Mouse (Mus musculus) kidney, adult 2 months (tissue): ENCODE data around the gene Mybl2. TPM values are rescaled to one million over a fixed set of nuclear protein-coding genes. Genes with fewer than 3 reads are reported as not detected.

Source experiments
- DNase-seq: peaks from one replicate; pipeline ENCODE4 v3.0.0; 2021
- H3K27ac ChIP-seq: fragments of 200-500 bp; 2 replicates; pipeline ENCODE4 v1.5.1; 2012; ENCODE audit warnings: low read depth, low read length, control low read depth, inconsistent platforms; ENCODE audit not compliant: insufficient read depth
- H3K27me3 ChIP-seq: fragments of 200-500 bp; replicated peaks from 2 replicates; pipeline ENCODE4 v1.6.1; 2012; ENCODE audit warnings: mild to moderate bottlenecking, moderate library complexity, low read length, inconsistent platforms; ENCODE audit not compliant: control insufficient read depth, insufficient read depth
- H3K36me3 ChIP-seq: fragments of 200-500 bp; 2 replicates; pipeline ENCODE4 v1.6.1; 2012; ENCODE audit warnings: mild to moderate bottlenecking, moderate library complexity, low read length, inconsistent platforms; ENCODE audit not compliant: control insufficient read depth, insufficient read depth
- H3K4me1 ChIP-seq: fragments of 200-500 bp; 2 replicates; pipeline ENCODE4 v1.6.1; 2011; ENCODE audit warnings: low read length; ENCODE audit not compliant: control insufficient read depth, insufficient read depth
- H3K4me3 ChIP-seq: fragments of 200-500 bp; 2 replicates; pipeline ENCODE4 v1.5.1; 2011; ENCODE audit warnings: mild to moderate bottlenecking, low read depth, low read length, control low read depth; ENCODE audit not compliant: insufficient read depth
- CTCF ChIP-seq: fragments of 200-500 bp; conservative IDR thresholded peaks from 2 replicates; pipeline ENCODE4 v1.5.1; 2011; ENCODE audit warnings: low read depth, mild to moderate bottlenecking, control low read depth, low read length, moderate library complexity, mixed read lengths; ENCODE audit not compliant: insufficient read depth, insufficient read length
- POLR2A ChIP-seq: fragments of 200-500 bp; IDR thresholded peaks from one replicate; pipeline ENCODE4 v1.6.1; 2011; ENCODE audit warnings: low read depth, low read length, control low read depth
- WGBS: fragments of 180-500 bp; shearing (Covaris S2); methylation state at CpG from one replicate; pipeline ENCODE4 v1.1.7; 2018; 5-methylcytosine and 5-hydroxymethylcytosine counted together
- polyA plus RNA-seq: library from polyadenylated mRNA; depleted of rRNA; stranded (reverse); fragments of >200 nt; gene quantifications from 2 replicates; pipeline ENCODE4 v1.2.3, GENCODE M21; 2012

Mybl2 gene
- polyA plus RNA-seq, 1 experiment = 1.4 TPM

DNA sequence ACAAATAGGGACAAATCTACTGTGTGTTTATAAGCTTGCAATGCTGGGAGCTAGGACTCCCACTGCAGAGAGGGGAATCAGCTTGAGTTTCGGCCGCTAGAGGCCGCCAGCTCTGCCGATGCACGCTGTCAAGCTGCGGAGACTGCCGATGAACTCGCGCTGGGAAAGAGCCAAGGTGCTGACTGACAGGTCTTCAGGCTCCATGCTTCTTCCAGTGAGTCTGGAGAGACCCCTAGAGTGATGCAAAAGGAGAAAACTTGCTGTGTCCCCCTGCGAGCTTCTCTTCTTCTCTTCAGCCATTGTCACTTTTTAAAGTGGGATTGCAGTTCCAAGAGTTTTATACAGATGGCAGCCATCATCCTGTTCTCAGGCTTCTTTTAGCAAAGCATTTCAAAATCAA lies 6.4 kb upstream of the Mybl2 start:
- Histone ChIP-seq H3K4me1 (no peaks in the 10 kb centered on the region), H3K36me3 (peaks cover 1% of the 10 kb centered on the region; the same call in 1 of the 2 replicates), H3K4me3 (no peak overlapping the region), H3K27ac (no peak overlapping the region), H3K27me3 (no peaks in the 10 kb centered on the region)
- TF ChIP-seq CTCF (peak; percentile 88), POLR2A (no peak)
- peak; percentile 77 for DNase-seq
- WGBS = 5% methylated on average over 10 of the region's 10 CpGs

DNA sequence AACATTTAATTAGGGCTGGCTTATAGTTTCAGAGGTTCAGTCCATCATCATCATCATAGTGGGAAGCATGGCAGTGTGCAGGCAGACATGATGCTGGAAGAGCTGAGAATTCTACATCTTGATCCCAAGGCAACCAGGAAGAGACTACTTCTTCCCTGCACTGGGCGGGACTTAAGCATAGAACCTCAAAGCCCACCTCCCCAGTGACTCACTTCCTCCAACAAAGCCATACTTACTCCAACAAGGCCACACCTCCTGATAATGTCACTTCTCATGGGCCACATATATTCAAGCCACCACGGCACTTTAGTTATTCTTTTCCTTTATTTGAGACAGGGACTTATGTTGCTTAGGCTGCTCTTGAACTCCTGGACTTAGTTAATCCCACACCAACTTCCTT lies 5.4 kb upstream of the Mybl2 start:
- H3K4me1 ChIP-seq = peaks cover 2% of the 10 kb centered on the region; the same call in 1 of the 2 replicates
- DNase-seq = no peak
- H3K36me3 ChIP-seq = peaks cover 1% of the 10 kb centered on the region; the same call in 1 of the 2 replicates
- WGBS = 95% methylated on average over 2 of the region's 2 CpGs
- TF ChIP-seq POLR2A (no peak), CTCF (no peak)
- no peaks in the 10 kb centered on the region for H3K27me3 ChIP-seq
- H3K27ac ChIP-seq = no peak overlapping the region
- no peak overlapping the region for H3K4me3 ChIP-seq

DNA sequence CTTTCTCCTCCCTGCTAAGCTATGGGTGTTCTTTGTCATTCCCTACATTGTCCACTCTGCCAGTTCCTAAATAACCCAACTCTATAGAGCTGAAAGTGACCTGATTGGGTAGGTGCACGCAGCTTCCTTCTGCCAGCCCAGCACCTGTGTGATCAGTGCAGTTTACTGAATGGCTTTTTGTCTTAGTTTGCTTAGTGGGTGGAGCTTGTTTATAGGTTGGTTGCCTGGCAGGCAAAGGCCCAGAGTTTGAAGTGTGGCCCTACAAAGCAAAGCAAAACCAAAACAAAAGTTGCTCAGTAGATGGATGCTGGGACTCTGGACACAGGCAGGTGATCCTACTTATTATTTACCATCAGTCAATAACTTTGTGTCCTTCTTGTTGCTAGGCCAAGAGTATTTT lies 2.8 kb upstream of the Mybl2 start:
- 82% methylated on average over 1 of the region's 1 CpGs for WGBS

DNA sequence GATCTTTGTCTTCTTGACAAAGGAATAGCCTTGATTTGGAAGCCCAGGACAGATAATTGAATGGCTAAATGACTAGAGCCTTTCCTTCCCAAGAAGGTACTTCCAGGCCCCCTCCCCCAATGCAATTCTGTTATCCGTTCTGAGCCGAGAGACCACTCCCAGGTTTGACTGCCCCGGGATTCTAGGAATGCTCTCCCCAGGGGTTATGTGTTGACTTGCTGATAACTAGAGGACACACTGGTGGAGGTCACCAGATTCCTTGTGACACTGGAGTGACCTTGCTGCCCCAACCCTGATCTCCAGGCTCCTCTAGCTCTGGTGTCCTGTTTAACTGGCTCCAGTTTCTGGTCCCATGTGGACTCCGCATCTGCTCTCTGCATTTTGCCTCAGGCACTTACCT lies 2.4 kb upstream of the Mybl2 start:
- 69% methylated on average over 4 of the region's 4 CpGs for WGBS
- no peak overlapping the region for H3K27ac ChIP-seq
- H3K4me3 ChIP-seq = no peak overlapping the region
- peaks cover 3% of the 10 kb centered on the region; the same call in 1 of the 2 replicates for H3K4me1 ChIP-seq
- TF ChIP-seq POLR2A = no peak
- TF ChIP-seq CTCF = no peak
- no peaks in the 10 kb centered on the region for H3K36me3 ChIP-seq
- H3K27me3 ChIP-seq = 0 out of 2 replicates have a peak, but pooled peaks cover 1% of the 10 kb centered on the region
- no peak for DNase-seq

More for the DNA sequence above, 2.8 kb upstream of the Mybl2 start:
- no peak overlapping the region for H3K4me3 ChIP-seq
- no peak overlapping the region for H3K27ac ChIP-seq
- TF ChIP-seq POLR2A (no peak), CTCF (no peak)
- H3K36me3 ChIP-seq = no peaks in the 10 kb centered on the region
- H3K4me1 ChIP-seq = peaks cover 3% of the 10 kb centered on the region; the same call in 1 of the 2 replicates
- H3K27me3 ChIP-seq = 0 out of 2 replicates have a peak, but pooled peaks cover 1% of the 10 kb centered on the region
- DNase-seq = no peak

DNA sequence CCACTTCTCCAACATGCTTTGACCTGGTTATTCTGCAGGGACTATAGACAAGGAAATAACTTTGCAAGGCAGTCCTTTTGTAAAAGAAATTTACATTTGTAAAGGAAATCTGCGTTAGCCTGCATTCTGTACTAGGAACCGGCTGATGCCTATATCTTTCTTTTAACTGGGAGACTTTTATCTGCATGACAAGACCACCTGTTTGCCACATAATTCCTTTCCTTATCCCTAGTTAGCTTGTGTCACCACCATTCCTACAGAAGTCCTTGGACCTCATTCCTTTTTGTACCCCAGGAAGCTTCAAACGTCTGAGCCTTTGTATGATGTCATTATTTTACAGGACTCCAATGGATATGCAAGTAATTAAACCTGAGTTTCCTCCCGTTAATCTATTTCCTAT lies 1.7 kb upstream of the Mybl2 start:
- Histone ChIP-seq H3K27ac (no peak overlapping the region), H3K27me3 (0 out of 2 replicates have a peak, but pooled peaks cover 1% of the 10 kb centered on the region), H3K36me3 (no peaks in the 10 kb centered on the region), H3K4me1 (peaks cover 3% of the 10 kb centered on the region; the same call in 1 of the 2 replicates), H3K4me3 (no peak overlapping the region)
- TF ChIP-seq POLR2A = no peak
- no peak for TF ChIP-seq CTCF
- 81% methylated on average over 4 of the region's 4 CpGs for WGBS
- no peak for DNase-seq

DNA sequence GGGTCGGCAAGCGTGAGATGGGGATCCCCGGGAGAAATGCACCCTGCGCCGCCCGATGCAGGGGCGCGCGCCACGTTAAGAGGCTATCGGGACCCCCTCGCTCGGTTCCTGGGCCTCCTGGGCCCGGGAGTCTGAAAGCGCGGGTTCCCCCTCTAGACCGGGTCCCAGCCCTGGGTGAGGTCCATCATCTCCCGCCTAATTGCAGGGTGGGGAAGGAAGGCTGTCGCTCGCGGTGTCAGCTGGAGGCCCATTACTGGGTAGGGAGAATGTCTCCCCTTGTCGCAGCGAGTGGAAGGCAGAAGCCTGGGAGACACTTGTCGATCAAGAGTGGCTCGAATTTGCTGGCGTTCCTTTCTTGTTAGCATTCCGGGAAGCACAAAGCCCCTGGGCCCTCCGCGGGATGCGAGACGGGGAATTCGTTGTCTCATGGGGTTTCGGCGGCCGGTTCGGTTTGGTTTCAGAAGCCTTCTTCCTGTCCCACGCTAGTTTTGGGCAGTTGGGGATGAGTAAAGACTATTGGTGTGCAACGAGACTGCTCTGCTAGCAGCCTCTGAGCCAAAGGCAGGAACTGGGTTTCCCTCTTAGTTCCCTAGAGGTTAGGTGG lies 506 bp downstream of the Mybl2 start:
- WGBS = 2% methylated on average over 38 of the region's 38 CpGs
- no peaks in the 10 kb centered on the region for H3K36me3 ChIP-seq
- H3K4me1 ChIP-seq = peaks cover 3% of the 10 kb centered on the region; the same call in 1 of the 2 replicates
- H3K27ac ChIP-seq = no peak overlapping the region
- TF ChIP-seq CTCF = no peak
- TF ChIP-seq POLR2A = no peak
- H3K27me3 ChIP-seq = 0 out of 2 replicates have a peak, but pooled peaks cover 1% of the 10 kb centered on the region
- DNase-seq = no peak
- 0 out of 2 replicates have a peak overlapping the region, but pooled peaks have one; percentile 30 for H3K4me3 ChIP-seq

DNA sequence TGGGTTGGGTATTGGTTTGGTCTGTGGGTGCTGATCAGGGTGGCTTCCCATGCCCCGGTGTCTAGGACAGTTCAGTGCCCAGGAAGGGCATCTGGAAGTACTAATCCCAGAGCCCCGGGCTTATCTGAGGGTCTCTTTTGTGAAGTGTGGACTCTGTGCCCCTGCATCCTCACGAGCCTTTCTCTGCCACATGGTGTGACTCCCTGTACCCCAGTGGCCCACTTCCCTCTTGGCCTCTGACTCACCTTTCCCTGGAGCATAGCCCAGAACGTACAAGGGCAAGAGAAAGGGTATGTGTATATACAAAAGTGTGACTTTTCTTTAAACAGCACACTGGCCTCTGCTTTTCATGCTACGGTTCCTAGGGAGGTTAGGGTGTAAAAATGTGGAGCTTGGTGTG lies 1.2 kb downstream of the Mybl2 start:
- H3K4me3 ChIP-seq = no peak overlapping the region
- 56% methylated on average over 5 of the region's 5 CpGs for WGBS
- DNase-seq = no peak

More for the DNA sequence above, 1.2 kb downstream of the Mybl2 start:
- H3K27me3 ChIP-seq = 0 out of 2 replicates have a peak, but pooled peaks cover 1% of the 10 kb centered on the region
- no peak overlapping the region for H3K27ac ChIP-seq
- H3K4me1 ChIP-seq = peaks cover 3% of the 10 kb centered on the region; the same call in 1 of the 2 replicates
- TF ChIP-seq CTCF = no peak
- TF ChIP-seq POLR2A = no peak
- H3K36me3 ChIP-seq = no peaks in the 10 kb centered on the region
